10 mouse cellular contexts compared by ENCODE assay signal in the genomic region with DNA sequence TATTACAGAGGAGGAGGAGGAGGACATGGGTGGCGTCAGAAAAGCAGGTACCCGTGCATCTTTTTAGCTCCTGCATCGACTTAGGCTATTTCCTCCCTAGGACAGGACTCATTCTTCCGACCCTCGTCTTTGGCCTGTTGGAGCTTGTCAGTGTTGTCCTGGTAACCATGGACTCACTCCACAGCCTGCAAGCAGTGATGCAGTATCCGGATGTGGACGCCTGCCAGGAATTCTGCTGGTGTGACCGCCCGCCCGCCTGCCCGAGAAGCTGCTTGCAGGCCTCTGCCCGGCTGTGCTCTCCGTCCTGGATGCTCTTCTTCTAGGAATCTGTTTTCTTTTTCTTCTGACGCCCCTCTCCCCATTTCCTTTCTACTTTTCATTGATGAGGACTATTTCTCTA. TPM values are rescaled to one million over a fixed set of nuclear protein-coding genes. Genes with fewer than 3 reads are reported as not detected.
DNase-seq lines count a peak whose midpoint lies in the region; ATAC-seq and TF ChIP-seq lines count a peak whose summit lies in the region.
"Had no signal": no experiment of that assay in that cellular context is flagged by ENCODE, and none has a peak within 500 bp of the region (broad histone marks: within the 10 kb centered on the region; RNA-seq: fewer than 3 reads in every experiment).

No protein-coding gene starts in this region.

- DNase-seq in gastrocnemius, adult 2 months = peak; percentile 44
- DNase-seq in gastrocnemius, adult 8-10 months (ENCODE audit: low spot score in 2 of 2) = no peak
- peak; percentile 64 for DNase-seq in adrenal gland, postnatal 25 days
- peak; percentile 81 for DNase-seq in left cerebral cortex, postnatal 36 days (ENCODE audit: low spot score in 2 of 2)
- DNase-seq in right cerebral cortex, postnatal 25 days = peak; percentile 72
- no peak for DNase-seq in thymus, postnatal 0 days (ENCODE audit: low spot score)

- no peak for TF ChIP-seq CTCF in gastrocnemius, adult 2 months (IDR thresholded peaks at IDR 0.05)

- no peak overlapping the region for H3K4me3 ChIP-seq in gastrocnemius, adult 2 months
- no peak overlapping the region for H3K4me3 ChIP-seq in intestine, embryonic 16.5 days (ENCODE audit: low read length)
- H3K4me3 ChIP-seq: limb, embryonic 15.5 days had no signal

- no peaks in the 10 kb centered on the region for H3K27me3 ChIP-seq in intestine, embryonic 16.5 days (replicated peaks; ENCODE audit: control insufficient read depth, insufficient read depth, low read length)
- H3K27me3 ChIP-seq: limb, embryonic 15.5 days had no signal

- peak; percentile 85 for ATAC-seq in frontal cortex, adult (ENCODE audit: low TSS enrichment)
- peak; percentile 50; the same call in 1 of the 2 replicates for ATAC-seq in intestine, embryonic 16.5 days

- no peaks in the 10 kb centered on the region for H3K9me3 ChIP-seq in intestine, embryonic 16.5 days (ENCODE audit: control insufficient read depth, low read length)
- H3K9me3 ChIP-seq: limb, embryonic 15.5 days had no signal

- H3K36me3 ChIP-seq in intestine, embryonic 16.5 days (ENCODE audit: control insufficient read depth, insufficient read depth, low read length) = peaks cover 12% of the 10 kb centered on the region; the same call in 1 of the 2 replicates

- no peak overlapping the region for H3K9ac ChIP-seq in intestine, embryonic 16.5 days (ENCODE audit: low read depth, low read length)
- H3K9ac ChIP-seq: limb, embryonic 15.5 days had no signal

- no peak overlapping the region for H3K4me2 ChIP-seq in intestine, embryonic 16.5 days (ENCODE audit: low read depth, low read length)
- H3K4me2 ChIP-seq: limb, embryonic 15.5 days had no signal

- WGBS in intestine, embryonic 16.5 days = 69% methylated on average over 14 of the region's 14 CpGs

- H3K4me1 ChIP-seq in intestine, embryonic 16.5 days (ENCODE audit: control insufficient read depth, insufficient read depth, low read length) = no peaks in the 10 kb centered on the region
- H3K4me1 ChIP-seq: limb, embryonic 15.5 days had no signal

- no peak overlapping the region for H3K27ac ChIP-seq in gastrocnemius, adult 2 months
- no peak overlapping the region for H3K27ac ChIP-seq in intestine, embryonic 16.5 days (ENCODE audit: low read length)
- H3K27ac ChIP-seq: limb, embryonic 15.5 days had no signal

- intact Hi-C loops in gastrocnemius, adult 2 months (cut with DNase I) = no loop called here
- intact Hi-C loops in left cerebral cortex, postnatal 36 days (cut with DNase I) = no loop called here

RNA-seq across cellular contexts. Expression of gene Syt16, which starts 14.9 kb away (rescaled TPM):
- total RNA-seq in gastrocnemius, adult 2 months (2021) = not detected
- total RNA-seq in gastrocnemius, adult 8-10 months (2022) = not detected
- 1.3 and 1.6 TPM in 2 replicates for total RNA-seq in adrenal gland, postnatal 25 days (2021)
- 0.82 and 1.1 TPM in 2 replicates for polyA plus RNA-seq in intestine, embryonic 16.5 days (2015; fragmentation: Nextera tagmentation; extraction: Ambion mirVana)
- total RNA-seq in left cerebral cortex, postnatal 36 days (2021) = 100 to 1,000 TPM in 1 of 2 experiments, 10 to 100 TPM in 1; 82.4 to 104 TPM
- 0.04 and 0.09 TPM in 2 replicates for polyA plus RNA-seq in thymus, postnatal 0 days (2015; fragmentation: Nextera tagmentation; extraction: Ambion mirVana)

RNA-seq across cellular contexts. Expression of gene Snapc1, which starts 18.3 kb away (rescaled TPM):
- total RNA-seq in gastrocnemius, adult 2 months (2021) = 1 to 10 TPM; 3.9 to 8.8 TPM
- total RNA-seq in gastrocnemius, adult 8-10 months (2022) = 1 to 10 TPM; 3.2 to 6.3 (median 4.6) TPM
- total RNA-seq in adrenal gland, postnatal 25 days (2021) = 13.1 and 24.1 TPM in 2 replicates
- polyA plus RNA-seq in intestine, embryonic 16.5 days (2015; fragmentation: Nextera tagmentation; extraction: Ambion mirVana) = 14.6 and 14.7 TPM in 2 replicates
- total RNA-seq in left cerebral cortex, postnatal 36 days (2021) = 10 to 100 TPM; 41.1 to 50.4 TPM
- 15.0 and 15.6 TPM in 2 replicates for polyA plus RNA-seq in thymus, postnatal 0 days (2015; fragmentation: Nextera tagmentation; extraction: Ambion mirVana)

RNA-seq across cellular contexts. Expression of gene Gm49321, which starts 45.1 kb away (rescaled TPM):
- total RNA-seq in gastrocnemius, adult 2 months (2021) = 1 to 10 TPM; 1.5 to 2.5 TPM
- 1 to 10 TPM; 2.5 to 3.7 (median 3.3) TPM for total RNA-seq in gastrocnemius, adult 8-10 months (2022)
- total RNA-seq in adrenal gland, postnatal 25 days (2021) = 5.8 and 11.0 TPM in 2 replicates
- polyA plus RNA-seq in intestine, embryonic 16.5 days (2015; fragmentation: Nextera tagmentation; extraction: Ambion mirVana) = 8.1 and 11.4 TPM in 2 replicates
- total RNA-seq in left cerebral cortex, postnatal 36 days (2021) = 10 to 100 TPM; 10.5 to 13.3 TPM
- 7.6 and 10.0 TPM in 2 replicates for polyA plus RNA-seq in thymus, postnatal 0 days (2015; fragmentation: Nextera tagmentation; extraction: Ambion mirVana)
- polyA plus RNA-seq: C2C12 had no signal

Comparison
In these comparisons a context has a peak if more than half of its experiments do, and no peak if none do; other contexts are left out.
1. DNase-seq: peak in gastrocnemius, adult 2 months (single experiment), adrenal gland, postnatal 25 days (single experiment), left cerebral cortex, postnatal 36 days (2 of 2) and right cerebral cortex, postnatal 25 days (single experiment); none in gastrocnemius, adult 8-10 months (0 of 2) and thymus, postnatal 0 days (single experiment).
2. RNA of gene Syt16, which starts 14.9 kb away (total RNA-seq): 82.4 to 104 TPM in left cerebral cortex, postnatal 36 days; 1.3 to 1.6 TPM in adrenal gland, postnatal 25 days, not detected in gastrocnemius, adult 2 months and not detected in gastrocnemius, adult 8-10 months; every median in the first group is over 10 times any median in the second.